Mouse (Mus musculus) cerebellum, adult (tissue): ENCODE measurements around the gene Rpl29.
A peak's percentile ranks its signal among the peaks of the same experiment; 100 is the strongest.

ENCODE experiments used
- ATAC-seq: cut with Nextera tagmentation; 2 replicates; pipeline ENCODE4 v1.9.2; 2017; ENCODE audit warnings: mild to moderate bottlenecking, moderate library complexity, mixed read lengths; ENCODE audit not compliant: insufficient number of reproducible peaks, low FRiP score, low TSS enrichment

Rpl29 gene

GRCm38 (mm10) chr9:106429221-106430014, at the start of gene Rpl29:
TSS of gene Rpl29 (plus strand) at chr9:106429454.
- peak; percentile 85 for ATAC-seq

GRCm38 (mm10) chr9:106386181-106386864, 42.9 kb upstream of the Rpl29 start:
- no peak for ATAC-seq

- no peak for ATAC-seq
Measured at GRCm38 (mm10) chr9:106392828-106393527, 36.3 kb upstream of the Rpl29 start.

- ATAC-seq, result no peak
Measured at GRCm38 (mm10) chr9:106393548-106393947, 35.7 kb upstream of the Rpl29 start.

GRCm38 (mm10) chr9:106394649-106395602, 34.3 kb upstream of the Rpl29 start:
- ATAC-seq, result no peak

- ATAC-seq, result no peak
Measured at GRCm38 (mm10) chr9:106397733-106398132, 31.5 kb upstream of the Rpl29 start.

GRCm38 (mm10) chr9:106398667-106399311, 30.5 kb upstream of the Rpl29 start:
- ATAC-seq, result no peak

- ATAC-seq, result no peak
Measured at GRCm38 (mm10) chr9:106399808-106400207, 29.4 kb upstream of the Rpl29 start.

- no peak for ATAC-seq
Measured at GRCm38 (mm10) chr9:106402149-106402548, 27.1 kb upstream of the Rpl29 start.

- no peak for ATAC-seq
Measured at GRCm38 (mm10) chr9:106402607-106403375, 26.5 kb upstream of the Rpl29 start.

GRCm38 (mm10) chr9:106405275-106405674, 24.0 kb upstream of the Rpl29 start:
- ATAC-seq, result no peak

- no peak for ATAC-seq
Measured at GRCm38 (mm10) chr9:106406443-106407078, 22.7 kb upstream of the Rpl29 start.

- no peak for ATAC-seq
Measured at GRCm38 (mm10) chr9:106409096-106409495, 20.2 kb upstream of the Rpl29 start.

- ATAC-seq, result no peak
Measured at GRCm38 (mm10) chr9:106410086-106410650, 19.1 kb upstream of the Rpl29 start.

- ATAC-seq, result no peak
Measured at GRCm38 (mm10) chr9:106411091-106411594, 18.1 kb upstream of the Rpl29 start.

GRCm38 (mm10) chr9:106411729-106412128, 17.5 kb upstream of the Rpl29 start:
- ATAC-seq, result no peak

- no peak for ATAC-seq
Measured at GRCm38 (mm10) chr9:106412210-106412609, 17.0 kb upstream of the Rpl29 start.

- no peak for ATAC-seq
Measured at GRCm38 (mm10) chr9:106413606-106414005, 15.6 kb upstream of the Rpl29 start.
